Mouse (Mus musculus): ENCODE data around the gene Mpp1. TPM values are rescaled to one million over a fixed set of nuclear protein-coding genes. Genes with fewer than 3 reads are reported as not detected.

Gene Mpp1
- polyA plus RNA-seq, 1 experiment from 2014 or later, result 23.8 TPM

Other genes with a start within 250 kb of the Mpp1 start
- 3.0 and 3.1 TPM in 2 replicates for gene Gab3, start 45.6 kb downstream of the Mpp1 start, polyA plus RNA-seq (2015; fragmentation: Nextera tagmentation; extraction: Ambion mirVana)
- gene Dkc1, start 35.2 kb downstream of the Mpp1 start, polyA plus RNA-seq (2015; fragmentation: Nextera tagmentation; extraction: Ambion mirVana), result 55.8 and 59.9 TPM in 2 replicates
- not detected in 2 replicates for gene Smim9, start 32.8 kb upstream of the Mpp1 start, polyA plus RNA-seq (2015; fragmentation: Nextera tagmentation; extraction: Ambion mirVana)